Mouse (Mus musculus) kidney, postnatal 0 days (tissue): Measurements from ENCODE around the gene Rbm12b1. TPM values are rescaled to one million over a fixed set of nuclear protein-coding genes. Genes with fewer than 3 reads are reported as not detected.

Experiments used
- ATAC-seq: fragments of 200-750 bp; cut with Nextera tagmentation; replicated peaks from 2 replicates; pipeline ENCODE4 v1.8.0; 2017; ENCODE audit warnings: low read depth, moderate number of reproducible peaks, moderate TSS enrichment, moderate library complexity; ENCODE audit not compliant: low FRiP score
- DNase-seq: peaks from one replicate; pipeline ENCODE4 v3.0.0-alpha.2; 2016; ENCODE audit warnings: low spot score
- H3K27ac ChIP-seq: fragments of 300-500 bp; sonication (generic); 2 replicates; pipeline ENCODE4 v1.5.1; 2014; ENCODE audit warnings: mild to moderate bottlenecking
- H3K27me3 ChIP-seq: fragments of 300-500 bp; sonication (generic); 2 replicates; pipeline ENCODE4 v1.6.1; 2014; ENCODE audit warnings: low read length, mixed read lengths; ENCODE audit not compliant: insufficient read depth
- H3K36me3 ChIP-seq: fragments of 300-500 bp; sonication (generic); 2 replicates; pipeline ENCODE4 v1.6.1; 2014; ENCODE audit warnings: low read length, mixed read lengths; ENCODE audit not compliant: insufficient read depth
- H3K4me1 ChIP-seq: fragments of 300-500 bp; sonication (generic); replicated peaks from 2 replicates; pipeline ENCODE4 v1.6.1; 2014; ENCODE audit warnings: antibody characterized with exemption, low read length, mixed read lengths; ENCODE audit not compliant: insufficient read depth
- H3K4me2 ChIP-seq: fragments of 300-500 bp; sonication (generic); 2 replicates; pipeline ENCODE4 v1.6.1; 2014; ENCODE audit warnings: mild to moderate bottlenecking, low read length, moderate library complexity, mixed read lengths
- H3K4me3 ChIP-seq: fragments of 300-500 bp; sonication (generic); replicated peaks from 2 replicates; pipeline ENCODE4 v1.5.1; 2014; ENCODE audit warnings: low read depth, low read length
- H3K9ac ChIP-seq: fragments of 300-500 bp; sonication (generic); 2 replicates; pipeline ENCODE4 v1.6.1; 2014; ENCODE audit warnings: low read depth, low read length
- H3K9me3 ChIP-seq: fragments of 300-500 bp; sonication (generic); replicated peaks from 2 replicates; pipeline ENCODE4 v1.6.1; 2016; ENCODE audit warnings: low read length, inconsistent platforms, mixed read lengths
- CTCF ChIP-seq: IDR thresholded peaks from 2 replicates; pipeline ENCODE4 v1.5.1; 2016; ENCODE audit warnings: antibody characterized with exemption, low read depth, mild to moderate bottlenecking, moderate library complexity
- WGBS: fragments of 180-500 bp; shearing (Covaris S2); extraction: QIAGEN DNeasy Blood & Tissue Kit; methylation state at CpG from one replicate; pipeline ENCODE4 v1.1.7; 2014; 5-methylcytosine and 5-hydroxymethylcytosine counted together
- polyA plus RNA-seq: library from polyadenylated mRNA; unstranded; fragments of >200 nt; fragmentation: Nextera tagmentation; extraction: Ambion mirVana; gene quantifications from 2 replicates; pipeline ENCODE4 v1.2.1, GENCODE M21; 2015

The Rbm12b1 gene
- polyA plus RNA-seq, 1 experiment from 2014 or later: 3.6 TPM

GRCm38 (mm10) chr4:12178992-12179391 lies 38.9 kb downstream of the Rbm12b1 start:
- ATAC-seq (no peak), DNase-seq (no peak)
- no peaks in the 10 kb centered on the region for H3K4me1 ChIP-seq
- H3K9me3 ChIP-seq: no peaks in the 10 kb centered on the region
- H3K27ac ChIP-seq: no peak overlapping the region
- H3K4me2 ChIP-seq: no peak overlapping the region
- no peak overlapping the region for H3K4me3 ChIP-seq
- TF ChIP-seq CTCF: no peak
- no peak overlapping the region for H3K9ac ChIP-seq
- no peaks in the 10 kb centered on the region for H3K36me3 ChIP-seq
- H3K27me3 ChIP-seq: no peaks in the 10 kb centered on the region
- 89% methylated on average over 10 of the region's 10 CpGs for WGBS

Other genes with a start within 250 kb of the Rbm12b1 start
- 0.17 and 0.26 TPM in 2 replicates for gene Gm10604, start 159.0 kb upstream of the Rbm12b1 start, polyA plus RNA-seq
- gene Rbm12b2, start 50.8 kb upstream of the Rbm12b1 start, polyA plus RNA-seq: 10.9 and 12.5 TPM in 2 replicates
- 96.5 and 100 TPM in 2 replicates for gene Fam92a, start 31.8 kb downstream of the Rbm12b1 start, polyA plus RNA-seq